Mouse (Mus musculus) E14TG2a.4 (cell line): ENCODE data around the gene Myo1d.

Experiments
- H3K27me3 ChIP-seq: 2 replicates; pipeline ENCODE4 v1.6.1; 2014; ENCODE audit warnings: low read length, control low read depth; ENCODE audit not compliant: insufficient read depth
- H3K36me3 ChIP-seq: 2 replicates; pipeline ENCODE4 v1.6.1; 2014; ENCODE audit warnings: low read length, control low read depth; ENCODE audit not compliant: insufficient read depth
- H3K4me1 ChIP-seq: replicated peaks from 2 replicates; pipeline ENCODE4 v1.6.1; 2014; ENCODE audit warnings: low read depth, low read length, control low read depth
- H3K4me3 ChIP-seq: replicated peaks from 2 replicates; pipeline ENCODE4 v1.5.1; 2014; ENCODE audit warnings: mild to moderate bottlenecking, low read length
- H3K9me3 ChIP-seq: 2 replicates; pipeline ENCODE4 v1.6.1; 2014; ENCODE audit warnings: low read length, control low read depth
- CTCF ChIP-seq: conservative IDR thresholded peaks from 2 replicates; pipeline ENCODE4 v1.5.1; 2014; ENCODE audit warnings: low read length
- NANOG ChIP-seq: IDR thresholded peaks from 2 replicates; pipeline ENCODE4 v1.6.1; 2014; ENCODE audit warnings: borderline replicate concordance, low read length, mixed read lengths
- POU5F1 ChIP-seq: IDR thresholded peaks from 2 replicates; pipeline ENCODE4 v1.6.1; 2014; ENCODE audit warnings: low read length, borderline replicate concordance

Myo1d gene

GRCm38 (mm10) chr11:80602041-80602458, 177.8 kb downstream of the Myo1d start:
- no peaks in the 10 kb centered on the region for H3K9me3 ChIP-seq
- peaks cover 20% of the 10 kb centered on the region for H3K4me1 ChIP-seq
- no peaks in the 10 kb centered on the region for H3K36me3 ChIP-seq
- peaks cover 18% of the 10 kb centered on the region for H3K27me3 ChIP-seq
- H3K4me3 ChIP-seq: no peak overlapping the region
- peak; percentile 97 for TF ChIP-seq CTCF
- no peak for TF ChIP-seq POU5F1
- no peak for TF ChIP-seq NANOG

GRCm38 (mm10) chr11:80601040-80601864, 178.6 kb downstream of the Myo1d start:
- Histone ChIP-seq H3K4me1 (peaks cover 20% of the 10 kb centered on the region), H3K4me3 (no peak overlapping the region), H3K36me3 (no peaks in the 10 kb centered on the region), H3K27me3 (peaks cover 18% of the 10 kb centered on the region), H3K9me3 (no peaks in the 10 kb centered on the region)
- TF ChIP-seq NANOG: no peak
- no peak for TF ChIP-seq CTCF
- TF ChIP-seq POU5F1: no peak

DNA sequence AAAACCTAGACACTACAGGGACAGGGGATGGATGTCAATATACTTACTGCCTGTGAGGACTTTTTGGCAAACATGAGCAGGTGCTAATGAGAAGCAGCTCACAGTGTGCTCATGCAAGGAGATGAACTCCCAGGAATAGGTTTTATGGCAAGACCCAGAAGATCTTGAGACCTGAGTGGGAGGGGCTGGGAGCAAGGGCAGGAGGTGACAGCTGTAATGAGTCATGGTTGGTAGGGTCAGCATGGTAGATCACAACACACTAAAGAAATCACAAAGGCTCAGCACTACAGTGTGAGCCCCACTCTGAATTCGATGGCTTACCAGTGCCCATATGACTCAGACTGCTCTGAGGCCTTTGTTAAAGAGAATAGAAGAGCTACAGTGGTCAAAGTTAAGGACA, 184.3 kb downstream of the Myo1d start:
- TF ChIP-seq NANOG (no peak), CTCF (no peak), POU5F1 (no peak)

DNA sequence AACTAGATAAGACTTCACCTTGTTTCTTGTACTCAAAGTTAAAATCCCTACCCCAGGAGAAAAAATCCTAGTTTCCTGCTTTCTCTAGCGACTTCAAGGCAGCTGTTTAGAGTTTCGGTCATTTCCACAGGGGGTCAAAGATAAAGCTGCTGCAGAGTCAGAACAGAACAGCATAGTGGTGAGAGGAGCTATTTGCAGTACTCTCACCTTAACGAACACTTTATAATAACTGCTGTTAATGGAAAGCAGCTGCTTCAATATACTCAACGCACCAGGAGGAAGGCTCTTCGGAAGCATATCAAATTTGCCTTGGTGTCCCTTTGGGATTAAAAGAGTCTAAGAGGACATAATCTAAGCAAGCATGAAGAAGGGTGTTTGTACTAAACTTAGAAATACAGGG, 190.4 kb downstream of the Myo1d start:
- no peak overlapping the region for H3K4me3 ChIP-seq
- H3K36me3 ChIP-seq: no peaks in the 10 kb centered on the region
- H3K9me3 ChIP-seq: no peaks in the 10 kb centered on the region
- no peaks in the 10 kb centered on the region for H3K4me1 ChIP-seq
- H3K27me3 ChIP-seq: no peaks in the 10 kb centered on the region; the same call in 1 of the 2 replicates
- TF ChIP-seq CTCF (no peak), POU5F1 (no peak), NANOG (no peak)

More for the DNA sequence above, 184.3 kb downstream of the Myo1d start:
- Histone ChIP-seq H3K36me3 (no peaks in the 10 kb centered on the region), H3K4me3 (no peak overlapping the region), H3K27me3 (no peaks in the 10 kb centered on the region; the same call in 1 of the 2 replicates), H3K4me1 (0 out of 2 replicates have a peak, but pooled peaks cover 2% of the 10 kb centered on the region), H3K9me3 (no peaks in the 10 kb centered on the region)

DNA sequence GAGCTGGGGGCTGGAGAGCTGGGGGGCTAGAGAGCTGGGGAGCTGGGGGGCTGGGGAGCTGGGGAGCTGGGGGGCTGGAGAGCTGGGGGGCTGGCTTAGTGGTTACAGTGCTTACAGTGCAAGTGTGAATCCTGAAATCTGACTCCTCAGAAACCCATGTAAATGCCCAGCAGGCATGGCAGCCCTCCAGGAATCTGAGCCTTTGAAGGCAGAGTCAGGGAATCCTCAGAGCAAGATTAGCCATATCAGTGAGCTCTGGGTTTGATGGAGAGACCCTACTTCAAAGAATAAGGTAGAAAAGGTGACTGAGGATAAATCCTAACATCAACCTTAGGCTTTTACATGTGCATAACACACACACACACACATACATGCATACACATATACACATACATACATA, 194.1 kb downstream of the Myo1d start:
- Histone ChIP-seq H3K27me3 (no peaks in the 10 kb centered on the region), H3K4me1 (no peaks in the 10 kb centered on the region), H3K9me3 (no peaks in the 10 kb centered on the region), H3K4me3 (no peak overlapping the region), H3K36me3 (no peaks in the 10 kb centered on the region)
- TF ChIP-seq NANOG: no peak
- no peak for TF ChIP-seq POU5F1
- TF ChIP-seq CTCF: no peak

- Histone ChIP-seq H3K4me1 (no peaks in the 10 kb centered on the region), H3K36me3 (no peaks in the 10 kb centered on the region), H3K4me3 (no peak overlapping the region), H3K27me3 (no peaks in the 10 kb centered on the region), H3K9me3 (no peaks in the 10 kb centered on the region)
- TF ChIP-seq CTCF (no peak), POU5F1 (no peak), NANOG (no peak)
Observed at GRCm38 (mm10) chr11:80585211-80585610, 194.6 kb downstream of the Myo1d start.

DNA sequence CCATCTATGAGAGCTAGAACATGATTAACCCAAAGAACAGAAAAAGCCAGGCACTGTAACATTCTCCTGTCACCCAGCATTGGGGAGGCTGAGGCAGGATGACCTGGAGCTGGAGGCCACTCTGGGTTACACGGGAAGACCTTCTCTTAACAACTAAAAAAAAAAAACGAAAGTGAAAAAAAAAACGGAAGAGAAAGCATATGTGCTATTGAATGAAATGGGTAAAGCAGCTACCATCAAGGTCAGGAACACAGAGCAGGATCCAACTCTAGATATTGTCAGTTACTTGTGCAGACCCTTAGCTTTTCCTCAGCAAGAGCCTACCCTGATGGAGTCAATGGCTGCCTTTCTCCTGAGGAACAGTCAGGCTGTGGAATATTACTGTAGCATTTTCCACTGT, 199.3 kb downstream of the Myo1d start:
- no peak for TF ChIP-seq NANOG
- no peak for TF ChIP-seq CTCF
- TF ChIP-seq POU5F1: no peak
- Histone ChIP-seq H3K4me3 (no peak overlapping the region), H3K4me1 (no peaks in the 10 kb centered on the region), H3K9me3 (no peaks in the 10 kb centered on the region), H3K27me3 (no peaks in the 10 kb centered on the region), H3K36me3 (no peaks in the 10 kb centered on the region)

DNA sequence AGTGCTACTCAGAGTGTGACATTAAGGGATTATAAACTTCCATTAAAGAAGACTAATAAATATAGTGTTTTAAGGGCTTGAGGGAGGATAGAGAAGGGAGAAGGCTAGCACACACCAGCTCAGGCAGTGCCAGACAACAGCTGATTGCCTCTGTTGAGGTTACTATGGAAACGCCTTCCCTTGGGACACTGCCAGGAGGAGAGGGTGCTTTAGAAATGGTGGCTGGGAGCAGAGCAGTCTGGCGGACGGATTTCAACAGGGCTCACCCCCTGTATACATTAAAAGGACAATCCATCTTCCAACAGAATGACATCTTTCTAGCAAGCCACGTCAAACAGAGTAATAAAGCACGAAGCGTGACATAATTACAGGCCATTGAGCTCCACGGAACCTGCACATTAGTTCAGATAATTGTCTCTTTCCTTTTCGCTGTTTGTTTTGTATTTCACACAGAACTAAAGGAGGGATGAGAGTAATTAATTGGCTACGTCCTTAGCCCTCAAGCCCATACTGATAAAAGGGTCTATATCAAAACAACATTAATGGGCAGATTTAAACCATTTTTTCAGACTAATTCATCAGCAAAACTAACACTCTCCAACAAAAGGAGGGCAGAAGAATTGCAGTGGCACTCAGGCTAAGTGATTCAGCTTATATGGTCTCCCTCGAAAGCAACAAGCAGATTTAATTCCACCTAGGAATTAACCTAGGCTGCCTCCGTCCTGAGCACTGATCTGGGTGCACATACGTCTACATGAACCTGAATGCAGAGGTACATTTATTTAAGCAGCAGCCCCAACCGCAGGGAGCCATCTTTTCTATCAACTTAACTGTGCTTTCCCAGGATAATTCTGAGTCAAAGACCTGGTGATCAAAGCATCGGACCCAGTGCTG, 201.8 kb downstream of the Myo1d start:
- H3K4me1 ChIP-seq: no peaks in the 10 kb centered on the region
- H3K4me3 ChIP-seq: no peak overlapping the region
- H3K9me3 ChIP-seq: no peaks in the 10 kb centered on the region
- H3K27me3 ChIP-seq: no peaks in the 10 kb centered on the region
- no peak for TF ChIP-seq NANOG
- no peak for TF ChIP-seq CTCF
- TF ChIP-seq POU5F1: no peak
- no peaks in the 10 kb centered on the region for H3K36me3 ChIP-seq

- Histone ChIP-seq H3K4me3 (no peak overlapping the region), H3K36me3 (no peaks in the 10 kb centered on the region), H3K9me3 (no peaks in the 10 kb centered on the region), H3K27me3 (no peaks in the 10 kb centered on the region), H3K4me1 (no peaks in the 10 kb centered on the region)
- TF ChIP-seq POU5F1: no peak
- no peak for TF ChIP-seq CTCF
- TF ChIP-seq NANOG: no peak
Observed at GRCm38 (mm10) chr11:80575794-80576193, 204.0 kb downstream of the Myo1d start.
